Mouse (Mus musculus) heart, embryonic 13.5 days (tissue): Measurements from ENCODE around the gene Ccdc59. TPM values are rescaled to one million over a fixed set of nuclear protein-coding genes. Genes with fewer than 3 reads are reported as not detected.

Source experiments
- ATAC-seq: fragments of 200-750 bp; cut with Nextera tagmentation; 2 replicates; pipeline ENCODE4 v1.8.0; 2017; ENCODE audit warnings: moderate TSS enrichment; ENCODE audit not compliant: insufficient number of reproducible peaks, low FRiP score, low TSS enrichment; ENCODE audit errors: extremely low read depth
- H3K27ac ChIP-seq: fragments of 300-500 bp; sonication (generic); replicated peaks from 2 replicates; pipeline ENCODE4 v1.5.1; 2015; ENCODE audit warnings: moderate library complexity, mild to moderate bottlenecking, inconsistent platforms
- H3K27me3 ChIP-seq: fragments of 300-500 bp; sonication (generic); replicated peaks from 2 replicates; pipeline ENCODE4 v1.6.1; 2015; ENCODE audit warnings: mild to moderate bottlenecking, inconsistent platforms
- H3K36me3 ChIP-seq: fragments of 300-500 bp; sonication (generic); 2 replicates; pipeline ENCODE4 v1.6.1; 2015; ENCODE audit warnings: mild to moderate bottlenecking, inconsistent platforms
- H3K4me1 ChIP-seq: fragments of 300-500 bp; sonication (generic); 2 replicates; pipeline ENCODE4 v1.6.1; 2015; ENCODE audit warnings: inconsistent platforms
- H3K4me2 ChIP-seq: fragments of 300-500 bp; sonication (generic); 2 replicates; pipeline ENCODE4 v1.6.1; 2015; ENCODE audit warnings: inconsistent platforms, mild to moderate bottlenecking, moderate library complexity
- H3K4me3 ChIP-seq: fragments of 300-500 bp; sonication (generic); 2 replicates; pipeline ENCODE4 v1.5.1; 2015; ENCODE audit warnings: moderate library complexity, mild to moderate bottlenecking, inconsistent platforms
- H3K9ac ChIP-seq: fragments of 300-500 bp; sonication (generic); 2 replicates; pipeline ENCODE4 v1.6.1; 2015; ENCODE audit warnings: inconsistent platforms, mild to moderate bottlenecking, moderate library complexity
- H3K9me3 ChIP-seq: fragments of 300-500 bp; sonication (generic); 2 replicates; pipeline ENCODE4 v1.6.1; 2016; ENCODE audit warnings: inconsistent platforms
- WGBS: fragments of 180-500 bp; shearing (Covaris S2); methylation state at CpG from one replicate; pipeline ENCODE4 v1.1.7; 2015; ENCODE audit warnings: mixed read lengths; 5-methylcytosine and 5-hydroxymethylcytosine counted together
- polyA plus RNA-seq: library from polyadenylated mRNA; unstranded; fragments of >200 nt; fragmentation: Nextera tagmentation; extraction: Ambion mirVana; gene quantifications from 2 replicates; pipeline ENCODE4 v1.2.1, GENCODE M21; 2015

The Ccdc59 gene
- polyA plus RNA-seq, 1 experiment from 2014 or later = 33.9 TPM

DNA sequence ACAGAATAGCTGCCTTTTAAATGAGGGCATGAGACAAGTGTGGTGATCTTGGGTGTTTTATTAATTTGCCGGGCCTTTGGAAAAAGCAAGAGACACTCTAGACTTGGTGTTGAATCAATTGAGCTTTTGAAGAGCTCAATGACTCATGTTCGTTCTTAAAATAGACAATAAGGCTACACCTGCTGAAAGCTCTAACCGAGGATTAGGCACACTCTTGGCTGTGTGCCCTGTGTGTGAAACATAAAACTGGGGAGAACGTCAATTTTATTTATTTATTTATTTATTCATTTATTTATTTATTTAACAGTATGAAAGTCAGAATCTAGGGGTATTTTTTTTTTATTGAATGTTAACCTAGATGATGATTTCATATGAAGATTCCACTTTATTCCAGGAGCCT, 10.3 kb downstream of the Ccdc59 start:
- H3K4me1 ChIP-seq = peaks cover 10% of the 10 kb centered on the region
- H3K36me3 ChIP-seq = peaks cover 45% of the 10 kb centered on the region
- no peak overlapping the region for H3K9ac ChIP-seq
- ATAC-seq = no peak
- H3K4me2 ChIP-seq = 0 out of 2 replicates have a peak overlapping the region, but pooled peaks have one; percentile 18
- WGBS = 47% methylated on average over 4 of the region's 4 CpGs
- no peaks in the 10 kb centered on the region for H3K27me3 ChIP-seq
- H3K9me3 ChIP-seq = no peaks in the 10 kb centered on the region
- no peak overlapping the region for H3K4me3 ChIP-seq
- peak overlapping the region; percentile 46 for H3K27ac ChIP-seq

DNA sequence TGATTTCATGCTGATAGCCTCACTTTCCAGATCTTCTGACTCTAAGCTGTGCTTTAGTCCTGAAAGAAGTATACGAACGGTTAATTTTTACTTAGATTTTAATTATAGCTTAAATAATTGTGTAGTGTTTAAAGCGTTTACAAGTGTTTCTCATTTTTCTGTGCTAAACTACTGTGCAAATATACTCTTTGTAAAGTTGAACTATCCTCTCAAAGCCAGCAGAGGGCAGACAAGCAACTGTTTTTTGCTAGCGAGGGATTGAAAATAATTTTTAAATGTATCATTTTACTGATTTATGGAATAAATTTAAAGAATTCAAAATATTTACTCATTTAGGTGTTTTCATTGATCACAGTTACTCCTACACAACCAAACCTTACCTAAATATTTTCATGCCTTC, 26.4 kb downstream of the Ccdc59 start:
- no peaks in the 10 kb centered on the region for H3K9me3 ChIP-seq
- 47% methylated on average over 4 of the region's 4 CpGs for WGBS
- ATAC-seq = no peak
- H3K4me1 ChIP-seq = no peaks in the 10 kb centered on the region
- H3K27ac ChIP-seq = no peak overlapping the region
- H3K9ac ChIP-seq = no peak overlapping the region
- no peaks in the 10 kb centered on the region for H3K27me3 ChIP-seq
- H3K4me2 ChIP-seq = no peak overlapping the region
- no peaks in the 10 kb centered on the region for H3K36me3 ChIP-seq
- no peak overlapping the region for H3K4me3 ChIP-seq

Other genes starting within 250 kb of the Ccdc59 start
- 9.0 and 9.9 TPM in 2 replicates for gene Mettl25, start 313 bp downstream of the Ccdc59 start, polyA plus RNA-seq